Mouse (Mus musculus): ENCODE results near the gene 2310022A10Rik. TPM values are rescaled to one million over a fixed set of nuclear protein-coding genes. Genes with fewer than 3 reads are reported as not detected.
A peak's percentile ranks its signal among the peaks of the same experiment; 100 is the strongest.

2310022A10Rik gene
- polyA plus RNA-seq, 1 experiment from 2014 or later: 17.3 TPM

DNA sequence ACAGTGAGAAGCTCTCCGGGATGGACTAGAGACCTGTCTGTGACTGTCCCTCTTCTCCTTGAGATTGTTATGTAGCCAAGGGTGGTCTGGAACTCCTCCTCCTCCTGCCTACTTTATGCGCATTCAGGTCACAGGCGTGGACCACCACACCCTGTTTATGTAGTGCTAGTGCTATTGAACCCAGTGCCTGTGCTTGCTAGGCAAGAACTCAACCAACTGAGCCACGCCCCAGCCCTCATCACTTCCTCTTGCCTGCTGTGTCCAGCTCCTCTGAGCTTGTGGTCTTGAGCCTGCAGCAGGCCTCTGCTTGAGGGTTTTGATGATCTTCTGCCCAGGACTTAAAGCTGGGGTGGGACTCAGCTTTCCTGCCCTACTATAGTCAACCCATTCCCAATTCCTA, 19.1 kb downstream of the 2310022A10Rik start:
- H3K4me3 ChIP-seq (replicated peaks): no peak overlapping the region
- no peaks in the 10 kb centered on the region for H3K9me3 ChIP-seq (replicated peaks)
- H3K36me3 ChIP-seq (replicated peaks): peaks cover 84% of the 10 kb centered on the region
- no peak overlapping the region for H3K4me2 ChIP-seq
- H3K4me1 ChIP-seq (replicated peaks): 0 out of 2 replicates have a peak, but pooled peaks cover 3% of the 10 kb centered on the region
- whole genome bisulfite sequencing (ENCODE audit: insufficient replicate concordance): 79% methylated on average over 4 of the region's 4 CpGs
- no peak for ATAC-seq (ENCODE audit: insufficient read depth)
- H3K27ac ChIP-seq (replicated peaks): no peak overlapping the region
- no peaks in the 10 kb centered on the region for H3K27me3 ChIP-seq
- H3K9ac ChIP-seq: no peak overlapping the region

DNA sequence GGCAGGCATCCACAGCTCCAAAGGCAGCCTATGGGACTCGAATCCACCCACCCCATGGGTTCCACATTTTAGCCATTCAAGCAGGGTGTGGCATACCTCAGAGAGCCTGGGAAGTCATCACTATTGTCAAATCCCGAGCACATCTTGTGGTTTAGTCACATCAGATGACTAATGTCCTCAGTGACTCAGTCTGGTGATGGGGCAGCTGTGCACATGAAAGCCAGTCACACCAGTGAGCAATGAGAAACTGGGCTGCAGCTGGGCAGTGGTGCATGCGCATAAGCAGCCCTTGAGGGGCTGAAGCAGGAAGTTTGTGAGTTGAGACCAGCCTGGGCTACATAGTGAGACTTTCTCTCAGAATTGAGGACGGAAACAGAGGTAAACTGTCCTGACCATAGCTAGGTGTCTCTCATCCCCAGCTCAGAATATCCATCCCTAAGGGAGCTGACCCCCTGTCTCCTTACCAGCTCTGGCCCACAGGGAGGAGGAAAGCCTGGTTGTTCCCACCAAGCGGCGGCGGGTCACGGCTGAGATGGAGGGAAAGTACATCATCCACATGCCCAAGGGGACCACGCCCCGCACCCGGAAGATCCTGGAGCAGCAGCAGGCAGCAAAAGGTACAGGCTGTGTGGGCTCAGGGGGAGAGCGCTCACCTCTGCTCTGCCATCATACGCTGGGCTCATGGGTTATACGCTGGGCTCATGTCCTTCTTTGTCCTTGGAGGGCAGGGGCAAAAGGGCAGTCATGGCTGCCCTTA, 21.3 kb downstream of the 2310022A10Rik start:
- 84% methylated on average over 14 of the region's 14 CpGs for WGBS (ENCODE audit: insufficient replicate concordance)
- no peak overlapping the region for H3K27ac ChIP-seq (replicated peaks)
- H3K4me3 ChIP-seq (replicated peaks): no peak overlapping the region
- no peaks in the 10 kb centered on the region for H3K27me3 ChIP-seq
- H3K9me3 ChIP-seq (replicated peaks): no peaks in the 10 kb centered on the region
- H3K9ac ChIP-seq: no peak overlapping the region
- peaks cover 84% of the 10 kb centered on the region for H3K36me3 ChIP-seq (replicated peaks)
- H3K4me2 ChIP-seq: no peak overlapping the region
- no peak for ATAC-seq (ENCODE audit: insufficient read depth)
- 0 out of 2 replicates have a peak, but pooled peaks cover 3% of the 10 kb centered on the region for H3K4me1 ChIP-seq (replicated peaks)

DNA sequence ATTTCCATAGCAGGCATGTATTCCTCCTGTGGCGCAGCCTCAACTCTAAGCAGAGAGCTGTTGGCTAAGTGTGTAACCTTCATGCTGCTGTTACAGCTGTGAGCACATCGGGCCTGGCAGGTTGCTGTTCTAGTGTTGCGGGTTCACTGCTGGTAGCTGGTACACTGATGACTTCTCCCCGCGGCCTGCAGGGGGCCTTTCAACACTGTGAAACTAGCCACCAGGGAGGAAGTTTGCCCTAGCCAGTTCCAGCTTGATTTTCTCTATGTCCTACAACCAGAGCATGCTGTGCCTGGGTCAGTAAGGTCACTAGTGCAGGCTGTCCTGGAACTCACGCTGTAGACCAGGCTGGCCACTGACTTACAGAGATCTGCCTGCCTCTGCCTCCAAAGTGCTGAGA, 23.9 kb downstream of the 2310022A10Rik start:
- no peak overlapping the region for H3K27ac ChIP-seq (replicated peaks)
- ATAC-seq (ENCODE audit: insufficient read depth): peak; percentile 29; the same call in 1 of the 2 replicates

DNA sequence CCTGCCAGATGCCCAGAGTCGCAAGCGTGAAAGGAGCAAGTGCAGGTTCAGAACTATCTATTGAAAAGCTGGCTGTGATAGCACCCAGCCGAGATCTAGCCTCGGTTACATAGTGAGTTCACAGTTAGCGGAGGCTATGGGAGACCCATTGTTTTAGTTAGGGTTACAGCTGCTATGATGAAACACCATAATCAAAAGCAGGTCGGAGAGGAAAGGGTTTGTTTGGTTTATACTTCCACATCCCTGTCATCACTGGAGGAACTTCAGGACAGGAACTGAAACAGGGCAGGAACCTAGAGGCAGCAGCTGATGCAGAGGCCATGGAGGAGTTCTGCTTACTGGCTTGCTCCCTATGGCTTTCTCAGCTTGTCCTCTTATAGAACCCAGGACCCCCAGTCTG, 24.6 kb downstream of the 2310022A10Rik start:
- Histone ChIP-seq H3K4me1 (replicated peaks) (no peaks in the 10 kb centered on the region), H3K36me3 (replicated peaks) (peaks cover 88% of the 10 kb centered on the region), H3K4me2 (no peak overlapping the region), H3K4me3 (replicated peaks) (no peak overlapping the region), H3K9ac (no peak overlapping the region), H3K27me3 (no peaks in the 10 kb centered on the region), H3K27ac (replicated peaks) (no peak overlapping the region), H3K9me3 (replicated peaks) (no peaks in the 10 kb centered on the region)
- no peak for ATAC-seq (ENCODE audit: insufficient read depth)
- WGBS (ENCODE audit: insufficient replicate concordance): 79% methylated on average over 6 of the region's 6 CpGs

More for the DNA sequence above, 23.9 kb downstream of the 2310022A10Rik start:
- no peak overlapping the region for H3K9ac ChIP-seq
- peaks cover 88% of the 10 kb centered on the region for H3K36me3 ChIP-seq (replicated peaks)
- no peak overlapping the region for H3K4me2 ChIP-seq
- 59% methylated on average over 6 of the region's 6 CpGs for WGBS (ENCODE audit: insufficient replicate concordance)
- 0 out of 2 replicates have a peak, but pooled peaks cover 3% of the 10 kb centered on the region for H3K4me1 ChIP-seq (replicated peaks)
- no peak overlapping the region for H3K4me3 ChIP-seq (replicated peaks)
- H3K27me3 ChIP-seq: no peaks in the 10 kb centered on the region
- H3K9me3 ChIP-seq (replicated peaks): no peaks in the 10 kb centered on the region

DNA sequence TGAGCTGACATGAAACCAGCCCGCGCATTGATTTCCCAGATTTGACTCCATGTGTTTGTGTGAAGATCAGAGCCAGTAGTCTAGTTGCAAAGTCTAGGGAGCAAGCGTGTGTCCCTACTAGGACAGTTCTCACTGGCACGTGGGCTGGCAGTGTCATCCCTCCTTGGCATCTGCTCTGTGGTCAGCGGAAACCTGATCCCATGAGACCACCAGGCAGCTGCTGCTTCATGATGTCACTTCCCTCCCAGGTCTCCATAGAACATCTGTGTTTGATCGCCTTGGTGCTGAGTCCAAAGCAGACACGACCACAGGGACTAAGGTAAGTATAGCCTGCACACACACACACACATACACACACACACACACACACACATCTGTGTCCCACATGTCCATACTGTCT, 25.4 kb downstream of the 2310022A10Rik start:
- Histone ChIP-seq H3K4me2 (no peak overlapping the region), H3K27ac (replicated peaks) (no peak overlapping the region), H3K27me3 (no peaks in the 10 kb centered on the region), H3K4me3 (replicated peaks) (no peak overlapping the region), H3K9me3 (replicated peaks) (no peaks in the 10 kb centered on the region), H3K9ac (no peak overlapping the region), H3K4me1 (replicated peaks) (no peaks in the 10 kb centered on the region), H3K36me3 (replicated peaks) (peaks cover 95% of the 10 kb centered on the region)
- 89% methylated on average over 7 of the region's 7 CpGs for whole genome bisulfite sequencing (ENCODE audit: insufficient replicate concordance)
- no peak for ATAC-seq (ENCODE audit: insufficient read depth)

DNA sequence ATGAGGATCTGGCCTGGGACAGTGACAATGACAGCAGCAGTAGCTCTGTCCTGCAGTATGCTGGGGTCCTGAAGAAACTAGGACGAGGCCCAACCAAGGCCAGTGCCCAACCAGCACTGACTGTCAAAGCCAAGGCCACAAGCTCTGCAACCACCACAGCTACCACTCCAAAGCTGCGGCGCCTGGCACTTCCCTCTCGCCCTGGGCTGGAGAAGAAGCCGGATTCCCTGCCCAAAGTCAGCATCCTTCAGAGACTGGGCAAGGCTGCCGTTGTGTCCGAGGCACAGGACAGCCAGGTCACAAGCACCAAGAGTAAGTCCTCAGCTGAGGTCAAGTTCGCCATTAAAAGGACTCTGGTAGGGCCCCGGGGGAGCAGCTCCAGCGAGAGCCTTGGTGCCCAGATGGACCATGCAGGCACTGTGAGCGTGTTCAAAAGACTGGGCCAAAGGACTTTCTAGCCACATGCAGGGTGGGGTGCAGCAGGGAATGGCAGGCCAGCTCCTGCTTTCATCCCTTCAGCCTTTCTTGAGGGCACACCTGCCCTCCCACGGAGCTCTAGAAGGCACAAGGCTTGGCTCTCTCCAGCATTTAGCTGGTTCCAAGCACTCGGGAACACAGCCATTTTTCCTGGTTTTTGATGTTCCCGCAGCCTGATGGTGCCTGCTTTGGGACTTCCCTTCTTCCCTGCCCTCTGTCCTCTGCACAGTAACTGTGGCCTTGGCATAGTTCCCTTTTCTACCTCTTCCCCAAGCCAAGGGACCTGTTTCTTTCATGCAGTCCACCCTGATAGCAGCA, 27.5 kb downstream of the 2310022A10Rik start:
- no peak overlapping the region for H3K27ac ChIP-seq (replicated peaks)
- H3K27me3 ChIP-seq: no peaks in the 10 kb centered on the region
- no peaks in the 10 kb centered on the region for H3K9me3 ChIP-seq (replicated peaks)
- H3K36me3 ChIP-seq (replicated peaks): peaks cover 84% of the 10 kb centered on the region
- no peak overlapping the region for H3K4me3 ChIP-seq (replicated peaks)
- no peak for ATAC-seq (ENCODE audit: insufficient read depth)
- 80% methylated on average over 14 of the region's 14 CpGs for WGBS (ENCODE audit: insufficient replicate concordance)
- H3K4me1 ChIP-seq (replicated peaks): no peaks in the 10 kb centered on the region
- H3K9ac ChIP-seq: no peak overlapping the region
- H3K4me2 ChIP-seq: no peak overlapping the region

DNA sequence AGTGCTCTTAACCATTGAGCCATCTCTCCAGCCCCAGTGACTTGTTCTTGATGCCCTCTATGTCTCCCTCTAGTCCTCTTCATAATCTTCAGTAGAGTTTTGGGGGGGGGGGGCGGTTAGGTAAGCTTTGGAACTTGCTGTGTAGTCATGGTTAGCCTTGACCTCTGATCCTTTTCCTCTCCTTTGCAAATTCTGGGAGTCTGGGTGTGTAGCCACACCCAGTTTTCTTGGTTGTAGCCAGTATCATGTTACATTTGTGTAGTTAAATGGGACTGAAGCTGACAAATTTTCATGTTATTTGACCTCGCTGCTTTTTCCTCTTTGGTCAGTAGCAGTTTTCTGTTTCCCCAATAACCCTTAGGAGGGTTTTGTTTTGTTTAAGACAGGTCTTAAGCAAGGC, 33.8 kb downstream of the 2310022A10Rik start:
- no peak overlapping the region for H3K27ac ChIP-seq (replicated peaks)
- no peak overlapping the region for H3K9ac ChIP-seq
- no peak overlapping the region for H3K4me3 ChIP-seq (replicated peaks)
- H3K4me2 ChIP-seq: no peak overlapping the region
- H3K9me3 ChIP-seq (replicated peaks): no peaks in the 10 kb centered on the region
- ATAC-seq (ENCODE audit: insufficient read depth): no peak
- peaks cover 23% of the 10 kb centered on the region for H3K36me3 ChIP-seq (replicated peaks)
- 60% methylated on average over 2 of the region's 2 CpGs for WGBS (ENCODE audit: insufficient replicate concordance)
- peaks cover 9% of the 10 kb centered on the region; the same call in 1 of the 2 replicates for H3K4me1 ChIP-seq (replicated peaks)
- H3K27me3 ChIP-seq: no peaks in the 10 kb centered on the region

DNA sequence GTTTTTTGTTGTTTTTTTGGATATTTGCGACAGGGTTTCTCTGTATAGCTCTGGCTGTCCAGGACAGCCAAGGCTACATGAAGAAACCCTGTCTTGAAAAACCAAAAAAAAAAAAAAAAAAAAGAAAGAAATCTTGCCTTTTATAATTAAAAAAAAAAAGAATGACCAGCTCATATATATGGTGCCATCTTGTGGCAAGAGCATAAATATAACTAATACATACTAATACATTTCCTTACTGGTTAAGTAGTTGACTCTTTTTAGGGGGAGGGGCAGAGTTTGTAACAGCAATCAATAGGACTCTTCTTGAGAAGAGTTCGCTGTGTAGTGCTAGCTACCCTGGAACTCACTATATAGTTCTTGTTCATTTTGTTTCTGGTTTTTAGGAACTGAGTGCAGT, 34.7 kb downstream of the 2310022A10Rik start:
- H3K4me3 ChIP-seq (replicated peaks): no peak overlapping the region
- 77% methylated on average over 2 of the region's 2 CpGs for WGBS (ENCODE audit: insufficient replicate concordance)
- ATAC-seq (ENCODE audit: insufficient read depth): no peak
- no peaks in the 10 kb centered on the region for H3K9me3 ChIP-seq (replicated peaks)
- no peaks in the 10 kb centered on the region for H3K27me3 ChIP-seq
- no peak overlapping the region for H3K4me2 ChIP-seq
- no peak overlapping the region for H3K27ac ChIP-seq (replicated peaks)
- no peak overlapping the region for H3K9ac ChIP-seq
- H3K4me1 ChIP-seq (replicated peaks): peaks cover 16% of the 10 kb centered on the region
- peaks cover 14% of the 10 kb centered on the region for H3K36me3 ChIP-seq (replicated peaks)

DNA sequence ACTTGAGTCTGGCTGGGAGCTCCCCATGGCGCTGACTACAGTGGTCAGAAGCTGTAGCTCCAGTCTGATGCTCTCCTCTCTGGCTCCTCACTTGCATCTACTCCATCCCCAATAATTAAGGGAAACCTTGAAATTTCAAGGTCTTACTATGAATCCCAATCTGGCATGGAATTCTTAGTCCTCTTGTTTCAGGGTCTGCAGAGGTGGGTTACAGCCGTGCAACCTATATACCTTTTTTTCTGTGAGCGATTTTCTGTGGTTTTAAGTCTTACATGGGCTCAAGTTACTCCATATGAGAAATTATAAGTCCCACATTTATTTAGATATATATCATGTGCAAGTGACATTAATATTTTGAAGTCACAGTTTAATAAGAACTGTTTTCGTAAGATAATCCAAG, 37.1 kb downstream of the 2310022A10Rik start:
- H3K9ac ChIP-seq: no peak overlapping the region
- no peaks in the 10 kb centered on the region for H3K27me3 ChIP-seq
- H3K4me3 ChIP-seq (replicated peaks): no peak overlapping the region
- ATAC-seq (ENCODE audit: insufficient read depth): no peak
- H3K4me2 ChIP-seq: no peak overlapping the region
- 84% methylated on average over 4 of the region's 4 CpGs for WGBS (ENCODE audit: insufficient replicate concordance)
- H3K4me1 ChIP-seq (replicated peaks): peaks cover 39% of the 10 kb centered on the region
- H3K27ac ChIP-seq (replicated peaks): no peak overlapping the region
- H3K9me3 ChIP-seq (replicated peaks): no peaks in the 10 kb centered on the region
- H3K36me3 ChIP-seq (replicated peaks): peaks cover 1% of the 10 kb centered on the region; the same call in 1 of the 2 replicates

DNA sequence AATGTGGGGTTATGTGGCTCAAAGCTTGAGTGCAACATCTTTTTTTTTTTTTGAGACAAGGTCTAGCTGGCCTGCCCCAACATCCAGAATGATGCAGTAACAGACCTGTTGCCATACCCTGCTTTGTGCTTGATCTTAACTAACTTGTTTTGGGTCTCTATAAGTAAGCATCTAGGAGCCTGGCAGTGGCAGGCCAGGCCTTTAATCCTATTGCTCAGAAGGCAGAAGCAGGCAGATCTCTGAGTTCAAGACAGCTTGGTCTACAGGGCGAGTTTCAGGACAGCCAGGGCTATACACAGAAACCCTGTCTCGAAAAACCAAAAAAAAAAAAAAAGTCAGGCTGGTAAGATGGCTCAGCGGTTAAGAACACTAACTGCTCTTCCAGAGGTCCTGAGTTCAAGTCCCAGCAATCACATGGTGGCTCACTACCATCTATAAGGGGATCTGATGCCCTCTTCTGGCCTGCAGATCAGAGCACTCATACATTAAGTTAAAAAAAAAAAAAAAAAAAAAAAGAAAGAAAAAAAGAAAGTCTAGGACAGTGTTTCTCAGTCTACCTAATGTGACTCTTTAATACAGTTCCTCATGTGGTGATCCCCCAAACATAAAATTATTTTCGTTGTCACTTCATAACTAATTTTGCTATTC, 37.7 kb downstream of the 2310022A10Rik start:
- 47% methylated on average over 4 of the region's 4 CpGs for WGBS (ENCODE audit: insufficient replicate concordance)
- Histone ChIP-seq H3K4me2 (peak overlapping the region; percentile 89), H3K27me3 (no peaks in the 10 kb centered on the region), H3K9me3 (replicated peaks) (no peaks in the 10 kb centered on the region), H3K9ac (peak overlapping the region; percentile 94), H3K27ac (replicated peaks) (peak overlapping the region; percentile 99), H3K4me1 (replicated peaks) (peaks cover 45% of the 10 kb centered on the region), H3K4me3 (replicated peaks) (peak overlapping the region; percentile 92), H3K36me3 (replicated peaks) (no peaks in the 10 kb centered on the region)
- ATAC-seq (ENCODE audit: insufficient read depth): no peak

Data from liver, embryonic 15.5 days (tissue).